Mouse (Mus musculus) neural tube, embryonic 14.5 days (tissue): ENCODE data around the gene Zeb2. TPM values are rescaled to one million over a fixed set of nuclear protein-coding genes. Genes with fewer than 3 reads are reported as not detected.

Source experiments
- ATAC-seq: fragments of 200-750 bp; cut with Nextera tagmentation; 2 replicates; pipeline ENCODE4 v1.8.0; 2017; ENCODE audit warnings: low read depth, mild to moderate bottlenecking, moderate TSS enrichment, moderate library complexity
- H3K27ac ChIP-seq: fragments of 300-500 bp; sonication (generic); 2 replicates; pipeline ENCODE4 v1.5.1; 2014; ENCODE audit warnings: low read depth, mild to moderate bottlenecking, control low read depth, low read length, moderate library complexity, mixed read lengths
- H3K27me3 ChIP-seq: fragments of 300-500 bp; sonication (generic); 2 replicates; pipeline ENCODE4 v1.6.1; 2014; ENCODE audit warnings: low read length; ENCODE audit not compliant: control insufficient read depth, insufficient read depth
- H3K36me3 ChIP-seq: fragments of 300-500 bp; sonication (generic); 2 replicates; pipeline ENCODE4 v1.6.1; 2014; ENCODE audit warnings: low read length, mixed read lengths; ENCODE audit not compliant: control insufficient read depth, insufficient read depth
- H3K4me1 ChIP-seq: fragments of 300-500 bp; sonication (generic); 2 replicates; pipeline ENCODE4 v1.6.1; 2014; ENCODE audit warnings: low read length; ENCODE audit not compliant: control insufficient read depth, insufficient read depth
- H3K4me2 ChIP-seq: fragments of 300-500 bp; sonication (generic); 2 replicates; pipeline ENCODE4 v1.6.1; 2014; ENCODE audit warnings: mild to moderate bottlenecking, low read depth, low read length, control low read depth
- H3K4me3 ChIP-seq: fragments of 300-500 bp; sonication (generic); 2 replicates; pipeline ENCODE4 v1.5.1; 2014; ENCODE audit warnings: low read depth, low read length, control low read depth, mixed read lengths
- H3K9ac ChIP-seq: fragments of 300-500 bp; sonication (generic); replicated peaks from 2 replicates; pipeline ENCODE4 v1.6.1; 2014; ENCODE audit warnings: low read depth, mild to moderate bottlenecking, control low read depth, low read length, mixed read lengths
- H3K9me3 ChIP-seq: fragments of 300-500 bp; sonication (generic); 2 replicates; pipeline ENCODE4 v1.6.1; 2016; ENCODE audit warnings: low read length; ENCODE audit not compliant: control insufficient read depth
- WGBS: fragments of 180-500 bp; shearing (Covaris S2); extraction: QIAGEN DNeasy Blood & Tissue Kit; methylation state at CpG from one replicate; pipeline ENCODE4 v1.1.7; 2014; 5-methylcytosine and 5-hydroxymethylcytosine counted together
- polyA plus RNA-seq: library from polyadenylated mRNA; unstranded; fragments of >200 nt; fragmentation: Nextera tagmentation; extraction: Ambion mirVana; gene quantifications from 2 replicates; pipeline ENCODE4 v1.2.1, GENCODE M21; 2014

The Zeb2 gene
- polyA plus RNA-seq, 1 experiment from 2014 or later = 53.8 TPM

DNA sequence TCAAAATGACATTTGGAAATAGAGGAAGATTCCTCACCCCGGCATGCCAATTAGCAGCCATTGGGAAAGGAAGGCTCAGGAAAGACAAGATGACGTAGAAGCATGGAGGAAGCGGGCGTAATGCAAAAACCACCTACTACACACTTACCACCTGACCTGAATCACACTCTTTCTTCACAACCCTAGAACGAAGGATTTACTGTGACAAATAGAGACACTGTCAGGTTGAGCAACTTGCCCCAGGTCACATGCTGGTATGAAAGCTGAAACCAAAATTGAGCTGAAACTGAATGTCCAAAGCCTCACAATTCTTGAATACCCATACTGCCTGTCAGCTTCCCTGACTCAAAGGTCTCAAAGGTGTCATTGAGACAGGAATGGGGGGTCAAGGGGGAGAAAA is 31.5 kb downstream of the Zeb2 start:
- Histone ChIP-seq H3K27ac (no peak overlapping the region), H3K4me1 (peaks cover 41% of the 10 kb centered on the region; the same call in 1 of the 2 replicates), H3K4me2 (no peak overlapping the region), H3K4me3 (no peak overlapping the region), H3K27me3 (no peaks in the 10 kb centered on the region), H3K9me3 (no peaks in the 10 kb centered on the region), H3K9ac (no peak overlapping the region), H3K36me3 (no peaks in the 10 kb centered on the region)
- no peak for ATAC-seq
- WGBS = 93% methylated on average over 5 of the region's 5 CpGs

DNA sequence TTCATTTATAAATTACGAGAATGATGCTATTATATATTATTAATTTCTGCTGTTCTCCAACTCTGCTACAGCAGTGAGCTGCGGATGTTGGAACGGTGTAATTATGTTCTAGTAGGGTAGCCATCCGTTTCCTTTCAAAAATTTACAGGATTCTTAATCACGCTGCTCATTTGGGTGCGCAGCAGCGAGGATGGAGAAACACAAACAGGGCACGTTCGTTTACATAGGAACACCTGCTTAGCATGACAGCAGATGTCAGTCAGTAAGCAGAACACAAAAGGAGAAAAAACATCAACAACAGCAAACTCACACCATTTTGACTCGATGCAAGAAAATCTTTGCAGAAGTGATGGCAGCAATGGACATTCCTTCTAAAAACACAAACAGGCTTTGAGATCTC is 34.2 kb downstream of the Zeb2 start:
- Histone ChIP-seq H3K27ac (no peak overlapping the region), H3K9me3 (no peaks in the 10 kb centered on the region), H3K4me3 (no peak overlapping the region), H3K4me2 (no peak overlapping the region), H3K9ac (no peak overlapping the region), H3K27me3 (no peaks in the 10 kb centered on the region), H3K36me3 (no peaks in the 10 kb centered on the region), H3K4me1 (peaks cover 29% of the 10 kb centered on the region; the same call in 1 of the 2 replicates)
- 33% methylated on average over 10 of the region's 10 CpGs for WGBS
- ATAC-seq = no peak

DNA sequence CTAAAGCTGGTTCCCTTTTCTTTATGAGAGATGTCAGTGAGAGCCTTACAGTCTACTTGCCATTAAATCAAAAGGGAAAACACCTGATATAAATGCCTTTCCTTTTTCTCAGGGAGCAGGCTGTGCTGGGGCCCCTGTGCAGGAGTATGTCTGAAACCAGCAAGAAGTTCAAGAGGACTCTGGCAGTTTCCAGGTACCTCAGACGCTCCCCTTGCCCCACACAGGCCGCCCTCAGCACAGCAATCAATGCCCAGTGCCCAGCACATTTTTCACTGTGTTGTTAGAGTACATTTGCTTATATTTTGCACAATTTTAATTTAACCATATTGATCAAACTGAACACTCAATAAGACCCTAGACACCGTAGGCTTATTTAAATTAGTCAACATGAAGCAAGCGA is 35.6 kb downstream of the Zeb2 start:
- ATAC-seq = no peak
- Histone ChIP-seq H3K27me3 (no peaks in the 10 kb centered on the region), H3K4me1 (peaks cover 19% of the 10 kb centered on the region; the same call in 1 of the 2 replicates)

DNA sequence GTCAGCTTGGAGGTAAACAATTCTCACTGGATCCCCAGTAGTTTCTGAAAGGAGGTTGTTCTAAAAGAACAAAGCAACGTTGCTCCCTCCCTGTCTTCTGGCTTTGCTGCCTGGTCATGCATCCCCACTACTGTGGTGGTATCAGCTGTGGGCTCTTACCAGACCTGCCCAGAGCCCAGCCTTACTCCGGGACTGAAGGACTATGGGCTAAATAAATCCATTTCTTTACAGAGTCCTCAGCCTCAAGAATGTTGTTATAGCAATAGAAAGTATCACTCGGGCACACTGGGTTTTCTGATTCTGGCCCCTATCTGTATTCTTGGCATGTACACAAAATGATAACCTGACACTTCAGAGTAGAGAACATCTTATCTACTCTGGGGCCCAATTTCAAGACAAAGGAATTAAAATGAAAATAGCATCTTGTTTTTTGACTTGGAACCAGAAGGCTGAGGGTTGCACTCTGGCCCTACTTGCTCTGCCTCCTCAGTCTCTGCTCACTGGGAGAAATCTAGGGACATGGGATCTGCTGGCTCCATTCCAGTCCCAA is 39.2 kb downstream of the Zeb2 start:
- Histone ChIP-seq H3K4me3 (no peak overlapping the region), H3K9ac (no peak overlapping the region), H3K36me3 (no peaks in the 10 kb centered on the region), H3K4me2 (no peak overlapping the region), H3K27ac (no peak overlapping the region), H3K27me3 (no peaks in the 10 kb centered on the region), H3K4me1 (peaks cover 11% of the 10 kb centered on the region; the same call in 1 of the 2 replicates), H3K9me3 (no peaks in the 10 kb centered on the region)
- ATAC-seq = no peak
- 74% methylated on average over 3 of the region's 3 CpGs for WGBS

More for the DNA sequence above, 35.6 kb downstream of the Zeb2 start:
- no peak overlapping the region for H3K4me2 ChIP-seq
- WGBS = 79% methylated on average over 4 of the region's 4 CpGs
- H3K27ac ChIP-seq = no peak overlapping the region
- H3K9me3 ChIP-seq = no peaks in the 10 kb centered on the region
- H3K9ac ChIP-seq = no peak overlapping the region
- no peaks in the 10 kb centered on the region for H3K36me3 ChIP-seq
- H3K4me3 ChIP-seq = no peak overlapping the region

DNA sequence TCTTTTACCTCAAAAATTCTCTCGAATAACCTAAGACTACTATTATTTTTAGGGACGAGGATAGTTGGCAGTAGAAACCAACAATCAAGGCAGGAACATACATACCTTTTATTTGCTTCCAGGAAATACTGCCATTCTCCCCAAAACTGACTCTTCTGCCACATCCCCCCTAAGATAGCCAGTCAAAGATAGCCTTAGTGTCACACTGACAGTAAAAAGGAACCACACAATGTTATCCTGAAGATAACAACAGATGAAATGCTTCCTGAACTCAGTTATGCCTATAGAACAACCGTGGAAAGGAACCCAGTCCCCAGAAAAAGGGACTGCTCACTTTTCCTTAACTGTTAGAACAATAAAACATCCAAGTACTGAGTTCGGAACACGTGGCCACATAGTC is 39.8 kb downstream of the Zeb2 start:
- no peak for ATAC-seq
- H3K4me3 ChIP-seq = no peak overlapping the region
- no peaks in the 10 kb centered on the region for H3K27me3 ChIP-seq
- H3K9ac ChIP-seq = no peak overlapping the region
- no peak overlapping the region for H3K27ac ChIP-seq
- no peaks in the 10 kb centered on the region for H3K36me3 ChIP-seq
- H3K4me2 ChIP-seq = no peak overlapping the region
- H3K4me1 ChIP-seq = 0 out of 2 replicates have a peak, but pooled peaks cover 11% of the 10 kb centered on the region
- no peaks in the 10 kb centered on the region for H3K9me3 ChIP-seq
- WGBS = 90% methylated on average over 5 of the region's 5 CpGs

DNA sequence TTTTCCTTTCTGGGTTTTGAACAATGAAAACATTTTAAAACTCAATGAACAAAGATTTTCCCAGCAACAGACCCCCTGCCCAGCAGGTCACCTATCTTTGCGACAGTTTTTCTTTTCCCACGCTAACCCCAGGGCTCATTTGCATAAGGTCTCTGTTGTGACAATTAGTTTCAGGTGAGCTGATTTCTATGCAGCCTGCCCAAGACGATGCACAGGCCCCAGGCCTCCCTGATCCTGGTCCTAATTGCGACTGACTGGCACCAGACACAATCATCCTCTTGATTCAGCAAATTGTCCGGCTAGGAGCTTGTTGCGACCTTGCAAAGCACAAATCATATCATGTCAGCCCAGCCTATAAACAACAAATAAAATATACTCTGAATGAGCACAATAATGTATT is 44.2 kb downstream of the Zeb2 start:
- H3K4me3 ChIP-seq = no peak overlapping the region
- H3K9ac ChIP-seq = no peak overlapping the region
- 0 out of 2 replicates have a peak, but pooled peaks cover 3% of the 10 kb centered on the region for H3K4me1 ChIP-seq
- H3K4me2 ChIP-seq = no peak overlapping the region
- no peaks in the 10 kb centered on the region for H3K9me3 ChIP-seq
- H3K36me3 ChIP-seq = no peaks in the 10 kb centered on the region
- H3K27ac ChIP-seq = no peak overlapping the region
- ATAC-seq = no peak
- H3K27me3 ChIP-seq = no peaks in the 10 kb centered on the region
- 17% methylated on average over 6 of the region's 6 CpGs for WGBS

DNA sequence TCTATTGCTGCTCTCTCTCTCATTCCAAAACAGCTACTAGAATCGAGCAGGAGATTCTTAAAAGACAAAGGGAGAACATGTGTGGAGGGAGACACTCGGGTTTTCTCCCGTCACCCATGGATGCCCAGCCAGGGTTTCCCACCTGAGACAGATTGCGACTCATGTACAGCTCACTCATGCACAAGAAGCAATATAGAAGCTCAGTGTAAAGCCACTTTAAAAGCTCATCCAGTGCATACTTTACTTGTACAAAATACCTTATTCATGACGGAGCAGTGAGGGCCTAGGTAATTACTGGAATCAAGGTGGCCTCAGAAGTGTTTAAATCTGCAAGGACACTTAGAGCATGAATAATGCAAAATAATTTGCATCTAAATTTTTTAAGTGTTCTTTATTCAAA is 45.9 kb downstream of the Zeb2 start:
- no peaks in the 10 kb centered on the region for H3K27me3 ChIP-seq
- 0 out of 2 replicates have a peak, but pooled peaks cover 3% of the 10 kb centered on the region for H3K4me1 ChIP-seq
- no peak overlapping the region for H3K4me3 ChIP-seq
- ATAC-seq = no peak
- WGBS = 48% methylated on average over 5 of the region's 5 CpGs
- no peak overlapping the region for H3K4me2 ChIP-seq
- H3K27ac ChIP-seq = no peak overlapping the region
- no peak overlapping the region for H3K9ac ChIP-seq
- H3K36me3 ChIP-seq = no peaks in the 10 kb centered on the region
- no peaks in the 10 kb centered on the region for H3K9me3 ChIP-seq

DNA sequence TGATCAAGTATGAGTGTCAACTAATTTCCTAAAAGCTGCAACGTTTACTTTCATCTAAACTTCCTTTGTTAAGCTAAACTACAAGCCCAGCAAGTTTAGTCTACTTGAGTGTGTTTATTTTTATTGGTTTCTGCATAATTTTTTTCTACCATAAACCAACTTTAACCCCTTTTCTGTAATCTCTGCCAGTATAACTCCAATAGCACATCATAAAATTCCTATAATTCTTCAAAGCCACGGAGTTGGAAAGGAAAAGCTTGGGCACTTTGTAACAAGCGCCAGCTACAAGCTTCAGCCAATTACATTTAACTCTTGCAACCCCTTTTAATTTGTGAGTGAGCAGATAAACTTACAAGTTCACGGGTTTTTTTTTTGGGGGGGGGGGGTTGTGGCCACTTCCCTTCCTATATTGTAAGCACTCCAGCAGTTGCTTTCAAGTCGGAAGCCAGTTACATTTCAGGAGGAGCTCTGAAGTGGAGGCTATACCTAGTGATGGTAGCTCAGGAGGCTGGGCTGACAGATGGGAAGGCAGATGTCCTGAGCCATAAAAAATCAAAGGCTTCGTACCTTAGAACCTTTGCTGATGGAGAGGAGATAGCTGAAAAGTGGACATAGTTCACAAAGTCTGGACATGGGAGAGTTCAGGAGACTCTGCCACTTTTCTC is 46.5 kb downstream of the Zeb2 start:
- no peaks in the 10 kb centered on the region for H3K36me3 ChIP-seq

DNA sequence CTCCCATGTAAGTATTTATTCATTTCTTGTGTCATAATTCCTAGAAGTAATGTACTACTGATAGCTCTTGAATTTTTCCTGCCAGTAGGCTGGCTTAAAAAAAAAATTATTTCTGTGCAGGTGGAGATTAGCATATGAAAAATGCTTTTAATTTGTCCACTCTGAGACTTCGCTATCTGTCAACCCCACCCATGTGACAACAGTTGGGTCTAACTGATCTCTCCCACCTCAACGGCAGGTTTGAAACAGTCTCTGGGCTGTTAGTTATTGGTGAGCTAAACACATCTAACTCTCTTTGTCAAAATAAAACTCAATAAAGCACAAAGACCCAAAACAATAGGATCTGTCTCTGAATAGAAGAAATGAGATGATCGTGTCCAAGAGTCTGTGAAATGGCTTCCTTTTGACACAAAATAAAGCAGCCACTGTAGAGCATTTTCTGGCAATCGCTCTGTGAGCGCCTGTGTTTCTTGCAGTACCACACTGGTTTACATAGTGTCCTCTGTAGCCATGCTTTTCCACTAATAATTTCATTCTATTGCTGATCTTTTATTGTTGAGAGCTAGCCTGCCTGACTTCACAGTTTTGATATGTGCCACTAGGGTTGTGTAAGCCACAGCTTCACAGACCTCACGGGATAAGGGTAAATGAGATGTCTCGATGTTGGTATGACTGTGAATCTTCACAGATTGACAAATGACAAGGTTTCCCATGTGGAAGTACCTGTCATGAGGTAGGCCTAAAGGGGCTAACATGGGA is 48.2 kb downstream of the Zeb2 start:
- Histone ChIP-seq H3K9ac (no peak overlapping the region), H3K27ac (no peak overlapping the region), H3K9me3 (no peaks in the 10 kb centered on the region), H3K27me3 (no peaks in the 10 kb centered on the region), H3K36me3 (no peaks in the 10 kb centered on the region), H3K4me1 (0 out of 2 replicates have a peak, but pooled peaks cover 3% of the 10 kb centered on the region), H3K4me2 (no peak overlapping the region), H3K4me3 (no peak overlapping the region)
- ATAC-seq = no peak
- WGBS = 54% methylated on average over 7 of the region's 7 CpGs

More for the DNA sequence above, 46.5 kb downstream of the Zeb2 start:
- ATAC-seq = no peak
- Histone ChIP-seq H3K9ac (no peak overlapping the region), H3K4me3 (no peak overlapping the region), H3K27ac (no peak overlapping the region), H3K4me2 (no peak overlapping the region), H3K4me1 (0 out of 2 replicates have a peak, but pooled peaks cover 3% of the 10 kb centered on the region), H3K9me3 (no peaks in the 10 kb centered on the region), H3K27me3 (no peaks in the 10 kb centered on the region)
- 46% methylated on average over 6 of the region's 6 CpGs for WGBS
